Mouse (Mus musculus): ENCODE results near the gene Tagln.

DNA sequence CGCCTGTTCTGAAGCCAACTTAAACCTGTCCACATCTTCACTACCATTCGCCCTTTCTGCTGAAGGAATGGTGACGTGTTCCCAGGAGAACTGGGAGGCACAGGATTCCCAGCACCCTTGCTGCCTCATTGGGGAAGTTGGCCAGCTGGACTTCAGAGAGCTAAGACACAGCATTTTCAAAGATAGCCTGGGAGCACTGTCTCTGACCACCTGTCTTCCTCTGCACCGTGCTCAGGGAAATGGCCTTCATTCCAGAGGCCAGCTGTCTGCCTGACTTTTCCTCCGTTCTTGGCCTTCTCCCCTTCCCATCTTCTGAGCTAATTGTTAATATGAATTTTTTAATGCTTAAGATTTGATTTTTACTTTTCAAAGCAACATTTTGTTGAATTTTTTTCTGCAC lies 6.6 kb downstream of the Tagln start:
- TF ChIP-seq POLR2A (IDR thresholded peaks at IDR 0.05; ENCODE audit: borderline replicate concordance, extremely low read depth, insufficient read depth, insufficient read length, poor library complexity, severe bottlenecking) (no peak), CTCF (IDR thresholded peaks at IDR 0.05; ENCODE audit: borderline replicate concordance, extremely low read depth, insufficient read depth, insufficient read length) (no peak)

Measured in brain, embryonic 14.5 days (tissue).